Mouse (Mus musculus): Measurements from ENCODE around the gene Il1rapl1.

GRCm38 (mm10) chrX:88072741-88073419 lies 42.6 kb downstream of the Il1rapl1 start:
- TF ChIP-seq FLI1 (IDR thresholded peaks at IDR 0.05; ENCODE audit: low read length) (no peak), GATA1 (IDR thresholded peaks at IDR 0.05; ENCODE audit: borderline replicate concordance, low read length) (no peak)

Data from megakaryocyte, embryonic 14.5 days (primary cell).